Mouse (Mus musculus): ENCODE data around the gene Ltb4r1. TPM values are rescaled to one million over a fixed set of nuclear protein-coding genes. Genes with fewer than 3 reads are reported as not detected.

Ltb4r1 gene
- polyA plus RNA-seq, 1 experiment from 2014 or later: 0.68 TPM

DNA sequence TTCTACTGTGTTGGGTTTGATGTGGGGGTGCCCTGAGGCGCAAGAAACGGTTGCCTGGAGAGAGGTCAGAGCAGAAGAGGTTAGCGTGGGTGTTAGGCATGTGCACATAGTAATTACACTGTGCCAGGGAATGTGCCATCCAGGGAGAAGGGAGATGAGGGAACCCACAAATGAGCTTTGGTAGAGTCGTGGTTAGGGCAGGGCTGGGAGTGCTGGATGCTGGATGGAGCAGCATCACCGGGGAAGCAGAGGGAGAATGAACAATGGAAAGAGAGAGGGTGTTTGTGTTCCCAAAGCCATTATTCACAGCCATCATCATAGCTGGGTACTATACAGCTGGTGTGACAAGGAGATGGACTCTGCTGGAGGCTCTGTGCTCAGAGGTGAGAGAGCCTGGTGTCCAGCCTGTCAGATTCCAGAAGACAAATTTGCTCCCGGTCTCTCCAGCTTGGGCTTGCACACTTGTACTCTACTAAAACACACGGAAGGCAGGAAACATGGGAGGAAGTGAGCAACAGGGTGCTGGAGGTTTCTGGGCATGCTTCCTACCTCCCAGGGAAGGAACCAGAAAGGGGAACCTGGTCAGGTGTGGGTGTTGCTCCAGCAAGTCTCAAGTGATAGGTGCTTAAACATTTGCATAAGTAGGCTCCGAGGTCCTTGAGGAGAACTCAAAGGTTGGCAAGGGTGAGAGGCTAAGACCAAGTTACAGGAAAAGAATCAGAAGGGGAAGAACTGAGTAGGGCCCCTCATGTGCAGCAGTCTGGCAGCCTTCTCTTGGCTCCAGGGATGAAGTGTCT, 37.7 kb upstream of the Ltb4r1 start:
- no peaks in the 10 kb centered on the region for H3K36me3 ChIP-seq
- no peaks in the 10 kb centered on the region for H3K27me3 ChIP-seq
- no peak overlapping the region for H3K4me2 ChIP-seq
- ATAC-seq (ENCODE audit: insufficient number of reproducible peaks, insufficient read depth, low FRiP score, low TSS enrichment, low read depth): no peak
- no peaks in the 10 kb centered on the region for H3K9me3 ChIP-seq
- WGBS: 74% methylated on average over 8 of the region's 8 CpGs
- no peak overlapping the region for H3K4me3 ChIP-seq (replicated peaks)
- no peak overlapping the region for H3K27ac ChIP-seq
- H3K4me1 ChIP-seq (replicated peaks): no peaks in the 10 kb centered on the region
- no peak overlapping the region for H3K9ac ChIP-seq (replicated peaks)

DNA sequence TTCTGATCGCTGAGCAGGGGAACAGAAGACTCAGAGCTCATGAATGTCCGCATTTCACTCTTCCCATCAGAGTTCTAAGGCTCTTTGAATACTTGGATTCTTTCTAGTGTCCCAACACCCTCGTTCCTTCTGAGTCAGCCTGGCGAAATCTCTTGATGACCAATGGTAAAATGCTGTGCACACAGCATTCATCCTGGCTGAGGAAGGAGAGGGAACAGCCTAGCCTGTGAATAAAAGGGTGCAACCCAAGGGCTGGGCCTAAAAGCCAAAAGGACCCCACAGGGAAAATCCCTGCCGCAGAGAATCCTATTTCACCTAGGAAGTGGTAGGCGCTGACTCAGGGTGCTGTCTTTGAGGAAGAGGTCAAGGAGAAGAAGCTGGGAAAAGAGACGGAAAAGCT, 35.6 kb upstream of the Ltb4r1 start:
- 83% methylated on average over 7 of the region's 7 CpGs for WGBS
- ATAC-seq (ENCODE audit: insufficient number of reproducible peaks, insufficient read depth, low FRiP score, low TSS enrichment, low read depth): no peak

DNA sequence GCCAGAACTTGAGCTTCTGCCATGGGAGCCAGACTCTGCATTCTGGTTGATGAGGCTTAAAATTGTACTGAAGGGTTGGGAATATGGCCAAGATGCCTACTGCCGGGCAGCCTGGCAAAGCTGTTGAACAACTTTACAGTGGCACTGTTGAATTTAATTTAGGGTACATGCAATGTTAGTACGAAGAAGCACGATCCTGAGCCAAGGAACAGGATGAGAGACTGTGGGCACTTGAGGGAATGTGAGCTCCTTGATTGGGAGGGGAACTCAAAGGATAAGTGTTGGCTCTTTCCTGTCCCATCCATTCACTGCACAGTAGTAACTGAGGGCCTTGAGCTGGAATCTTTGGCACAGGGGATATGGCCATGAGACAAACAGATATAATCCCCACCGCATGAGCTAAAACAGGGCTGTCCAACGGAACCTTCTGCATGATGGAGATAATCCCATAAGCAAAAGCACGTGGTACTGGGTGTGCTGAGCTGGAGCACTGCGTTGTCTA, 35.2 kb upstream of the Ltb4r1 start:
- Histone ChIP-seq H3K9me3 (no peaks in the 10 kb centered on the region), H3K4me2 (no peak overlapping the region), H3K4me3 (replicated peaks) (no peak overlapping the region), H3K27ac (no peak overlapping the region), H3K9ac (replicated peaks) (no peak overlapping the region), H3K4me1 (replicated peaks) (no peaks in the 10 kb centered on the region), H3K36me3 (no peaks in the 10 kb centered on the region), H3K27me3 (no peaks in the 10 kb centered on the region; the same call in 1 of the 2 replicates)
- WGBS: 89% methylated on average over 7 of the region's 7 CpGs
- ATAC-seq (ENCODE audit: insufficient number of reproducible peaks, insufficient read depth, low FRiP score, low TSS enrichment, low read depth): no peak

More for the DNA sequence above, 35.6 kb upstream of the Ltb4r1 start:
- Histone ChIP-seq H3K36me3 (no peaks in the 10 kb centered on the region), H3K4me2 (no peak overlapping the region), H3K4me1 (replicated peaks) (no peaks in the 10 kb centered on the region), H3K9ac (replicated peaks) (no peak overlapping the region), H3K4me3 (replicated peaks) (no peak overlapping the region), H3K27ac (no peak overlapping the region), H3K9me3 (no peaks in the 10 kb centered on the region), H3K27me3 (no peaks in the 10 kb centered on the region; the same call in 1 of the 2 replicates)

DNA sequence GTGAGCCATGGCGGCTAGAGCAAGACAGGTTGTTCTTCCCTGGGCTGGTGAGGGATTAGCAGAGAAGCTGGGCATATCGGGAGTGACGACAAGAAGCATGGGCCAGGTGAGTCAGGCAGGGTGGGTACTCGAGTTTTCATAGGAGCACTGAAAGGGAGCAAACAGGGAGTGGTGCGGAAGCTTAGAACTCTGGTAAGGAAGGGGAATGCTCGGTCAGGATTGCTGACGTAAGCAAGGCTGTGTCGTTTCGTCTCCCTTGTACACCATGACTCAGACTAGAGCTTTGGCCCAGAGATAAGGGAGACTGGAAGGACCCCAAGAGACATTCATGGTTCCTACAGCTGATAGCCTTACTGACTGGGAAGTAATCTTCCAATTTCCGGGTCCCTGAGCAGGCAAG, 31.9 kb upstream of the Ltb4r1 start:
- no peaks in the 10 kb centered on the region; the same call in 1 of the 2 replicates for H3K27me3 ChIP-seq
- no peak overlapping the region for H3K4me2 ChIP-seq
- H3K4me1 ChIP-seq (replicated peaks): no peaks in the 10 kb centered on the region
- WGBS: 78% methylated on average over 10 of the region's 10 CpGs
- ATAC-seq (ENCODE audit: insufficient number of reproducible peaks, insufficient read depth, low FRiP score, low TSS enrichment, low read depth): no peak
- peaks cover 13% of the 10 kb centered on the region for H3K36me3 ChIP-seq
- H3K27ac ChIP-seq: no peak overlapping the region
- H3K9me3 ChIP-seq: no peaks in the 10 kb centered on the region
- no peak overlapping the region for H3K4me3 ChIP-seq (replicated peaks)
- H3K9ac ChIP-seq (replicated peaks): no peak overlapping the region

DNA sequence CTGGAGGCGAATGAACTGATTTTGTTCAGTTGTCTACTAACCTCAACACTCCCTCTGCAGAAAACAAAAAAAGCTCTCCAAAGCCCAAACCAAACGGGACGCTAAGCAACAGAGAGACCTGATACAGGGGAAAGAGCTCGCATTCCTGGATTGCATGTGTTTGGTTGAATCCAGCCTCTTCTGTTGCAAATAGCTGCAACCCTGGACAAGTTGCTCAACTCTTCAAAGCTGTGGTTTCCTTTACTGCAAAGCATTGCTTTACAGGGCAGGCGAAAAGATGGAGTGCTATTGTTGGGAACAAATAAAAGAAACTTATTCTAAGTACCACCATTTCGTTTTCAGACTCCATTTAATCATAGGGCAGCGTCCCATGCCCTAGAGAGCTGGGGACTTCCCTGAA, 30.9 kb upstream of the Ltb4r1 start:
- Histone ChIP-seq H3K36me3 (peaks cover 23% of the 10 kb centered on the region), H3K4me1 (replicated peaks) (no peaks in the 10 kb centered on the region), H3K4me2 (no peak overlapping the region), H3K9ac (replicated peaks) (no peak overlapping the region), H3K9me3 (no peaks in the 10 kb centered on the region), H3K27ac (no peak overlapping the region), H3K27me3 (no peaks in the 10 kb centered on the region; the same call in 1 of the 2 replicates), H3K4me3 (replicated peaks) (no peak overlapping the region)
- ATAC-seq (ENCODE audit: insufficient number of reproducible peaks, insufficient read depth, low FRiP score, low TSS enrichment, low read depth): no peak
- 81% methylated on average over 7 of the region's 7 CpGs for WGBS

DNA sequence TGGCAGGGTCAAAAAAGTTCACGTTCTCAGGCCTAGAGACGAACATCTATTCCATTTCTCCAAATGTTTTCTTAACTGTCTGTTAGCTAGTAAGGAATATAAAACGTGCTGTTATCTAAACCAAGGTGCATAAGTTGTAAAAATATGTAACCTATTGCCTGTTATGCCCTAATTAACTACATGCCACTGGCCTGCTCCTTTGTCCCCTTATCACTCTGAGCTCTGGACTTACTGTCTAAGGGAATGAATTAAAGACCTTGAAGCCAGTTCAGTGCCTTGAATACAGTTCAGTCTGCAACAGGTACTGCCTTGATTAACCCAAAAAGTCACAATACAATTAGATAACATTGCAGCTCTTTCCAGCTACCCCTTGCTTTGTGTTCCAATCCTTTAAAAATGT, 30.4 kb upstream of the Ltb4r1 start:
- H3K4me3 ChIP-seq (replicated peaks): no peak overlapping the region
- no peaks in the 10 kb centered on the region for H3K9me3 ChIP-seq
- peaks cover 27% of the 10 kb centered on the region for H3K36me3 ChIP-seq
- WGBS: 67% methylated on average over 3 of the region's 3 CpGs
- H3K27ac ChIP-seq: no peak overlapping the region
- H3K4me1 ChIP-seq (replicated peaks): no peaks in the 10 kb centered on the region
- H3K9ac ChIP-seq (replicated peaks): no peak overlapping the region
- ATAC-seq (ENCODE audit: insufficient number of reproducible peaks, insufficient read depth, low FRiP score, low TSS enrichment, low read depth): no peak
- no peaks in the 10 kb centered on the region; the same call in 1 of the 2 replicates for H3K27me3 ChIP-seq
- no peak overlapping the region for H3K4me2 ChIP-seq

DNA sequence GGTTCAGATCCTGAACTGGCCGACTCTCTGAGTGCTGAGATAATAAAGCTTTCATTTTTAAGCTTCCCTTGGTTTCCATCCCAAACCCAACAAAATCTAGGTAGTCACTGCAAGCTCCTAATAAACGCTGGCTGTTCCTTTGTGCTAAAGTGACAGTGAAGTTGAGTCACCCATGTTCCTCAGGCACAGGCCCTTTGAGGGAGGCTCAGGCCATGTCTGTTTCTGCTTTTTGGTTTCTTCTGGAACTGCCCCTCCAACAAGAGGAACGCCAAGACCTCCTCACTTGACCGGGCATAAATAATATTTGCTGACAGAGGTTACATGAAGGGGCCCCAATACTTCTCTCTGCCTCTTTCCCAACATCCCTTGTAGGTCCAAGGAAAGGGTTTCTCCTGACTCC, 30.0 kb upstream of the Ltb4r1 start:
- no peaks in the 10 kb centered on the region; the same call in 1 of the 2 replicates for H3K27me3 ChIP-seq
- no peaks in the 10 kb centered on the region for H3K4me1 ChIP-seq (replicated peaks)
- ATAC-seq (ENCODE audit: insufficient number of reproducible peaks, insufficient read depth, low FRiP score, low TSS enrichment, low read depth): no peak
- 89% methylated on average over 4 of the region's 4 CpGs for WGBS
- H3K9ac ChIP-seq (replicated peaks): no peak overlapping the region
- no peak overlapping the region for H3K27ac ChIP-seq
- H3K4me3 ChIP-seq (replicated peaks): no peak overlapping the region
- no peaks in the 10 kb centered on the region for H3K9me3 ChIP-seq
- H3K4me2 ChIP-seq: no peak overlapping the region
- peaks cover 32% of the 10 kb centered on the region for H3K36me3 ChIP-seq

DNA sequence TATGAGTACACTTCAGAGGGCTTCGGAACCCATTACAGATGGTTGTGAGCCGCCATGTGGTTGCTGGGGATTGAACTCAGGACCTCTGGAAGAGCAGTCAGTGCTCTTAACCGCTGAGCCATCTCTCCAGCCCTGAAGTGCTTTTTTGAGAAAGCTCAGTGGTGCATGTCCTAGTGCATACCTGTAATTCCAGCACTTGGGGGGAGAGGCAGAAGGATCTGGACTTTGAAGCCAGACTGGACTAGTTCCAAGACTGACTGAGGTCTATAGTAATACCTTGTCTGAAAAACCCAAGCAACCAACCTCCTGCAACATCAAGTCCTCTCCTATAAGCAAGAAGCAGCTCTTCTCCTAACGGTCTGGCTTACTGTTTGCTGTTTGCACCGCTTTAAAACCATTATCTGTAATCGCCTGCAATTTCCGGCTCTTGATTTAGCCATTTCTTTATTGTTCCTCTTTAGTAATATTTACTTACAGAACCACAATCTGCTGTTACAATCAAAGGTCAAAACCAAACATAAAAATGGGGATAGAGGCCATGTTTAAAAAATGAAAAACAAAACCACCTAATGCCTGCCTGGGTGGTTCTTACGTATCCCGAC, 28.6 kb upstream of the Ltb4r1 start:
- Histone ChIP-seq H3K4me2 (no peak overlapping the region), H3K36me3 (peaks cover 46% of the 10 kb centered on the region), H3K27me3 (no peaks in the 10 kb centered on the region; the same call in 1 of the 2 replicates), H3K9me3 (no peaks in the 10 kb centered on the region), H3K4me1 (replicated peaks) (no peaks in the 10 kb centered on the region), H3K27ac (no peak overlapping the region), H3K9ac (replicated peaks) (no peak overlapping the region), H3K4me3 (replicated peaks) (no peak overlapping the region)
- no peak for ATAC-seq (ENCODE audit: insufficient number of reproducible peaks, insufficient read depth, low FRiP score, low TSS enrichment, low read depth)
- 89% methylated on average over 9 of the region's 9 CpGs for WGBS

DNA sequence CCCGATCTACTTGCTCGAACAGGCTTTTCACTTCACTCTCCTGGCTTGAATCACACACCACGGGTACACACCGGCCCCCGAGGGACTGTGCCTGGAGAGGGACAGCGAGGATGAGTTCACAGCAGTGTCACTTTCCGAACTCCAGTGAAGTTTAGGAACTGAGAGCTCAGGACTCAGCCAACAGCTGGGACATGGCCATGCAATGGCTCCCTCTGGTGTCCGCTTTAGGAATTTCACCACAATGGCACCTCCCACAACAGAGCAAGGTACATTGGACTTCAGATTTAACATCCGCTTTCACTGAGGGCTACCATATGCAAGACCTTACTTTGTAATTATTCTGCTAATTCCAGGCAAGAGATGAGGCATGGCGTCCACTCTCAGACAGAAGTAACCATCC, 22.1 kb upstream of the Ltb4r1 start:
- Histone ChIP-seq H3K4me2 (peak overlapping the region; percentile 99), H3K9me3 (no peaks in the 10 kb centered on the region), H3K27me3 (no peaks in the 10 kb centered on the region), H3K27ac (no peak overlapping the region), H3K9ac (replicated peaks) (no peak overlapping the region; the same call in 1 of the 2 replicates), H3K4me1 (replicated peaks) (peaks cover 30% of the 10 kb centered on the region), H3K4me3 (replicated peaks) (no peak overlapping the region), H3K36me3 (peaks cover 48% of the 10 kb centered on the region)
- ATAC-seq (ENCODE audit: insufficient number of reproducible peaks, insufficient read depth, low FRiP score, low TSS enrichment, low read depth): peak; percentile 39; the same call in 1 of the 2 replicates
- 24% methylated on average over 10 of the region's 10 CpGs for WGBS

DNA sequence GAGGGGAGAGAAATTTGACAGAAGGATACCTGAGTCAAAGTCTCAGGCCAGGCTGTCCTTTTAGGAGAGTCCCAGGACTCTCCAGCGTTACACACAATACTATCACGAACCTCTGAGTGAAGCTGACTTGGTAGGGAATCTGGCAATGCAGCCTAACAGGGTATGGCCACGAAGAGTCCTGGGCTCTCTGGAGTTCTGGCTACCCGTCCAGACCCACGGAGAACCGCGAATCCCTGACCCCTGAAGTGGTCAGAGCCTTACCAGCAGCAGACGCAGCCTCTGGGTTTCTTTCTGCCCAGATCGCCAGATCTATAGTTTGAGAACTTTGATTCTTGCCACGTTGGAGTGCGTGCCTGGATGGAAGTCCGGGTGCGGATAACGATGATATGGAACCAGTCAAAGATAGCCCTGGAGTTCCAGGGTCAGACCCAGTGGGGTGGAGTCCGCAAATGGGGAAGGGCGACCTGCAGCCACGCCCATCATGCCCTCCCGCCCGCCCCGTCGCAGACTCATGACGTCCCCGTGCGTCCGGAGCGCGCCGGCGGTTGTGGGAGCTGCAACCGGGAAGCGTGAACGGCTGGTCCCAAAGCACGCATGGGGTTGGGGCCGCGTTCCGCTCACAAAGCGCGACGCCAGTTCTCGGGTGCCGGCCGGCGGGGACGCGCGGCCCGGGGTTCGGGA, 20.4 kb upstream of the Ltb4r1 start, which contains the start of the genes Dhrs1 and Nop9:
Gene Dhrs1 (minus strand): TSS at position 511 of the 681 bp plus-strand sequence.
Gene Nop9 (plus strand): TSS at position 514 of the 681 bp plus-strand sequence.
- no peaks in the 10 kb centered on the region for H3K27me3 ChIP-seq
- H3K9ac ChIP-seq (replicated peaks): peak within 1 kb of the TSS; percentile 83
- H3K4me3 ChIP-seq (replicated peaks): peak within 1 kb of the TSS; percentile 94
- 2% methylated on average over 48 of the region's 48 CpGs for WGBS
- peak within 1 kb of the TSS; percentile 99 for H3K4me2 ChIP-seq
- peaks cover 30% of the 10 kb centered on the region for H3K4me1 ChIP-seq (replicated peaks)
- peaks cover 48% of the 10 kb centered on the region for H3K36me3 ChIP-seq
- H3K9me3 ChIP-seq: no peaks in the 10 kb centered on the region
- no peak within 1 kb of the TSS for H3K27ac ChIP-seq
- ATAC-seq (ENCODE audit: insufficient number of reproducible peaks, insufficient read depth, low FRiP score, low TSS enrichment, low read depth): peak; percentile 75

DNA sequence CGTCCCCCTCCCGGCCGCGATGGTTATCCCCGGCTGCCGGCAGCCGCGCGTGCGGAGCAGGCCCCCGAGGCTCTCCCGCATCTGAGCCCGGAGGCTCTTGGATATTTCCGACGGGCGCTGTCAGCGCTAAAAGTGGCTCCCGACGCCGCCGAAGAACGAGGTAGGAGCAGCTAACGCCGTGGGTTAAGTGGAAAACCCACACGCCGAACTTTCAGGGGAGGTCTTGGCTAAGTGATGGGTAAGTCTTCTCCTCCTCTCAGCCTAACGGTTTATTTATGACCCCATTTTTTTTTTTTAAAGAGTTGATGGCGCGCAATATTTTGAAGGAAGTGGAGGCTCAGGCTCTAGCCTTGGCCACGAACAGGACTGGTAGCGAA, 19.9 kb upstream of the Ltb4r1 start:
- under 1% methylated on average over 31 of the region's 31 CpGs for WGBS
- ATAC-seq (ENCODE audit: insufficient number of reproducible peaks, insufficient read depth, low FRiP score, low TSS enrichment, low read depth): no peak
- no peaks in the 10 kb centered on the region for H3K9me3 ChIP-seq
- no peaks in the 10 kb centered on the region for H3K27me3 ChIP-seq
- H3K4me1 ChIP-seq (replicated peaks): peaks cover 30% of the 10 kb centered on the region
- H3K4me3 ChIP-seq (replicated peaks): peak overlapping the region; percentile 94
- H3K4me2 ChIP-seq: peak overlapping the region; percentile 99
- H3K9ac ChIP-seq (replicated peaks): peak overlapping the region; percentile 83
- no peak overlapping the region for H3K27ac ChIP-seq
- peaks cover 48% of the 10 kb centered on the region for H3K36me3 ChIP-seq

All from limb, embryonic 12.5 days (tissue).